Mouse (Mus musculus) heart, embryonic 16.5 days (tissue): ENCODE results near the gene Spata13. TPM values are rescaled to one million over a fixed set of nuclear protein-coding genes. Genes with fewer than 3 reads are reported as not detected.

Experiments
- ATAC-seq: fragments of 200-750 bp; cut with Nextera tagmentation; replicated peaks from 2 replicates; pipeline ENCODE4 v1.8.0; 2017; ENCODE audit warnings: moderate number of reproducible peaks; ENCODE audit not compliant: insufficient read depth, low FRiP score; ENCODE audit errors: extremely low read depth
- H3K27ac ChIP-seq: fragments of 300-500 bp; sonication (generic); 2 replicates; pipeline ENCODE4 v1.5.1; 2014; ENCODE audit warnings: mild to moderate bottlenecking, low read length, control low read depth, moderate library complexity
- H3K27me3 ChIP-seq: fragments of 300-500 bp; sonication (generic); 2 replicates; pipeline ENCODE4 v1.6.1; 2014; ENCODE audit warnings: low read length, mixed read lengths; ENCODE audit not compliant: control insufficient read depth, insufficient read depth
- H3K36me3 ChIP-seq: fragments of 300-500 bp; sonication (generic); 2 replicates; pipeline ENCODE4 v1.6.1; 2014; ENCODE audit not compliant: control insufficient read depth, insufficient read depth
- H3K4me1 ChIP-seq: fragments of 300-500 bp; sonication (generic); 2 replicates; pipeline ENCODE4 v1.6.1; 2014; ENCODE audit warnings: low read length, mixed read lengths; ENCODE audit not compliant: control insufficient read depth, insufficient read depth
- H3K4me2 ChIP-seq: fragments of 300-500 bp; sonication (generic); 2 replicates; pipeline ENCODE4 v1.6.1; 2014; ENCODE audit warnings: low read depth, mild to moderate bottlenecking, control low read depth, low read length
- H3K4me3 ChIP-seq: fragments of 300-500 bp; sonication (generic); 2 replicates; pipeline ENCODE4 v1.5.1; 2014; ENCODE audit warnings: mild to moderate bottlenecking, control low read depth, low read length
- H3K9ac ChIP-seq: fragments of 300-500 bp; sonication (generic); 2 replicates; pipeline ENCODE4 v1.6.1; 2014; ENCODE audit warnings: low read length, control low read depth
- H3K9me3 ChIP-seq: fragments of 300-500 bp; sonication (generic); replicated peaks from 2 replicates; pipeline ENCODE4 v1.6.1; 2016; ENCODE audit warnings: low read length; ENCODE audit not compliant: control insufficient read depth
- WGBS: fragments of 180-500 bp; shearing (Covaris S2); extraction: QIAGEN DNeasy Blood & Tissue Kit; methylation state at CpG from one replicate; pipeline ENCODE4 v1.1.7; 2014; 5-methylcytosine and 5-hydroxymethylcytosine counted together
- polyA plus RNA-seq: library from polyadenylated mRNA; unstranded; fragments of >200 nt; fragmentation: Nextera tagmentation; extraction: Ambion mirVana; gene quantifications from 2 replicates; pipeline ENCODE4 v1.2.1, GENCODE M21; 2015

The Spata13 gene
- polyA plus RNA-seq, 1 experiment from 2014 or later: 21.4 TPM

- Histone ChIP-seq H3K27me3 (no peaks in the 10 kb centered on the region), H3K27ac (no peak overlapping the region), H3K4me2 (no peak overlapping the region), H3K9me3 (no peaks in the 10 kb centered on the region), H3K4me3 (no peak overlapping the region; the same call in 1 of the 2 replicates), H3K9ac (no peak overlapping the region), H3K36me3 (no peaks in the 10 kb centered on the region), H3K4me1 (peaks cover 11% of the 10 kb centered on the region)
- 87% methylated on average over 5 of the region's 5 CpGs for WGBS
- no peak for ATAC-seq
Measured at GRCm38 (mm10) chr14:60711161-60711560, 77.4 kb downstream of the Spata13 start.

GRCm38 (mm10) chr14:60711590-60712288 lies 77.9 kb downstream of the Spata13 start:
- Histone ChIP-seq H3K27ac (no peak overlapping the region), H3K4me1 (peaks cover 8% of the 10 kb centered on the region), H3K36me3 (no peaks in the 10 kb centered on the region), H3K4me2 (no peak overlapping the region), H3K9ac (no peak overlapping the region), H3K27me3 (no peaks in the 10 kb centered on the region), H3K9me3 (no peaks in the 10 kb centered on the region), H3K4me3 (no peak overlapping the region)
- WGBS: 73% methylated on average over 6 of the region's 6 CpGs
- ATAC-seq: no peak

GRCm38 (mm10) chr14:60712289-60712830 lies 78.6 kb downstream of the Spata13 start:
- H3K4me2 ChIP-seq: no peak overlapping the region
- no peak overlapping the region for H3K9ac ChIP-seq
- H3K27me3 ChIP-seq: no peaks in the 10 kb centered on the region
- no peaks in the 10 kb centered on the region for H3K36me3 ChIP-seq
- H3K9me3 ChIP-seq: no peaks in the 10 kb centered on the region
- ATAC-seq: no peak
- WGBS: 90% methylated on average over 11 of the region's 11 CpGs
- peaks cover 5% of the 10 kb centered on the region for H3K4me1 ChIP-seq
- no peak overlapping the region for H3K4me3 ChIP-seq
- H3K27ac ChIP-seq: no peak overlapping the region

GRCm38 (mm10) chr14:60715686-60716085 lies 81.9 kb downstream of the Spata13 start:
- Histone ChIP-seq H3K4me2 (no peak overlapping the region), H3K4me3 (no peak overlapping the region), H3K9ac (no peak overlapping the region), H3K36me3 (no peaks in the 10 kb centered on the region), H3K9me3 (no peaks in the 10 kb centered on the region), H3K27me3 (no peaks in the 10 kb centered on the region), H3K27ac (no peak overlapping the region), H3K4me1 (no peaks in the 10 kb centered on the region)
- 76% methylated on average over 5 of the region's 5 CpGs for WGBS
- no peak for ATAC-seq

- Histone ChIP-seq H3K27ac (no peak overlapping the region), H3K9ac (no peak overlapping the region), H3K9me3 (no peaks in the 10 kb centered on the region), H3K4me1 (0 out of 2 replicates have a peak, but pooled peaks cover 3% of the 10 kb centered on the region), H3K4me2 (no peak overlapping the region), H3K36me3 (no peaks in the 10 kb centered on the region), H3K27me3 (no peaks in the 10 kb centered on the region), H3K4me3 (no peak overlapping the region)
- 0 out of 2 replicates have a peak, but pooled peaks have one; percentile 14 for ATAC-seq
- WGBS: 55% methylated on average over 8 of the region's 8 CpGs
Measured at GRCm38 (mm10) chr14:60721304-60721703, 87.5 kb downstream of the Spata13 start.

- Histone ChIP-seq H3K4me1 (0 out of 2 replicates have a peak, but pooled peaks cover 8% of the 10 kb centered on the region), H3K9me3 (no peaks in the 10 kb centered on the region), H3K27ac (no peak overlapping the region), H3K36me3 (no peaks in the 10 kb centered on the region), H3K4me2 (no peak overlapping the region), H3K27me3 (no peaks in the 10 kb centered on the region), H3K9ac (no peak overlapping the region), H3K4me3 (no peak overlapping the region)
- 64% methylated on average over 3 of the region's 3 CpGs for WGBS
- ATAC-seq: no peak
Measured at GRCm38 (mm10) chr14:60721938-60722337, 88.1 kb downstream of the Spata13 start.

- Histone ChIP-seq H3K4me1 (peaks cover 21% of the 10 kb centered on the region), H3K27me3 (no peaks in the 10 kb centered on the region), H3K9ac (no peak overlapping the region), H3K27ac (no peak overlapping the region; the same call in 1 of the 2 replicates), H3K36me3 (no peaks in the 10 kb centered on the region), H3K4me3 (no peak overlapping the region), H3K4me2 (no peak overlapping the region), H3K9me3 (0 out of 2 replicates have a peak, but pooled peaks cover 2% of the 10 kb centered on the region)
- WGBS: 34% methylated on average over 6 of the region's 6 CpGs
- ATAC-seq: peak; percentile 76
Measured at GRCm38 (mm10) chr14:60726091-60726490, 92.3 kb downstream of the Spata13 start.

- 41% methylated on average over 4 of the region's 4 CpGs for WGBS
- H3K27me3 ChIP-seq: no peaks in the 10 kb centered on the region
- ATAC-seq: 0 out of 2 replicates have a peak, but pooled peaks have one; percentile 23
- H3K27ac ChIP-seq: peak overlapping the region; percentile 34; the same call in 1 of the 2 replicates
- H3K9me3 ChIP-seq: 0 out of 2 replicates have a peak, but pooled peaks cover 2% of the 10 kb centered on the region
- no peak overlapping the region for H3K4me3 ChIP-seq
- H3K4me1 ChIP-seq: peaks cover 21% of the 10 kb centered on the region
- no peaks in the 10 kb centered on the region for H3K36me3 ChIP-seq
- H3K9ac ChIP-seq: no peak overlapping the region
- no peak overlapping the region for H3K4me2 ChIP-seq
Measured at GRCm38 (mm10) chr14:60727130-60727529, 93.3 kb downstream of the Spata13 start.

GRCm38 (mm10) chr14:60732081-60732480 lies 98.3 kb downstream of the Spata13 start:
- no peak overlapping the region for H3K4me2 ChIP-seq

More at GRCm38 (mm10) chr14:60732081-60732480, 98.3 kb downstream of the Spata13 start:
- no peak for ATAC-seq
- Histone ChIP-seq H3K27ac (peak overlapping the region; percentile 15), H3K27me3 (no peaks in the 10 kb centered on the region), H3K4me1 (peaks cover 47% of the 10 kb centered on the region), H3K4me3 (no peak overlapping the region), H3K9ac (no peak overlapping the region), H3K36me3 (no peaks in the 10 kb centered on the region), H3K9me3 (0 out of 2 replicates have a peak, but pooled peaks cover 2% of the 10 kb centered on the region)
- WGBS: 36% methylated on average over 6 of the region's 6 CpGs
